Mouse (Mus musculus) G1E (cell line): ENCODE data around the gene Samd5.

Experiments
- CTCF ChIP-seq: IDR thresholded peaks from 2 replicates; pipeline ENCODE4 v1.5.1; 2012; ENCODE audit warnings: low read depth, low read length, inconsistent platforms, mixed read lengths
- TAL1 ChIP-seq: conservative IDR thresholded peaks from 2 replicates; pipeline ENCODE4 v1.6.1; 2012; ENCODE audit warnings: low read depth, low read length, inconsistent platforms, mixed read lengths

DNA sequence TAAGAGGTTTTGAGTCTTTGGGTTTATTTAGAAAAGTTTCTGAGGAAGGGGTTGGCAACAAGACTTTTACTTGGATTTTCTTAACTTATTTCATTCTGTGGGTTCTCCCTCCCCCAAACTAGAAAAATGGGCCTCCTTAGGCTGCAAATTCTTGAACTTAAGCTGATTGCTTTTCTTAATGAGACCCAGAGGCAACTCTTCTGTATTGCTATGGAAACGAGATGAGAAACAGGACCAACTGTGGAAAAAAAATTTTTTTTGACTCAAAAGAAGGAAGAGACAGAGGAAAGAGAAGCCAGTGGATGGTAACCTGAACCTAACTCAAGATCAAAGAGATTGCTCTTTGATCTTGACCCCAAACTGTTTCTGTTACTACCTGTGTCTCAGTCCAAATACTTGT lies 29.9 kb upstream of the Samd5 start:
- TF ChIP-seq CTCF (no peak), TAL1 (no peak)
